Mouse (Mus musculus) megakaryocyte-erythroid progenitor cell, adult 5-6 weeks (primary cell): ENCODE results near the gene Mettl9. TPM values are rescaled to one million over a fixed set of nuclear protein-coding genes. Genes with fewer than 3 reads are reported as not detected.

Experiments used
- ATAC-seq: replicated peaks from 2 replicates; pipeline ENCODE4 v1.8.0; 2016; ENCODE audit warnings: mild to moderate bottlenecking, inconsistent platforms; ENCODE audit not compliant: severe bottlenecking, poor library complexity, low FRiP score, low TSS enrichment
- total RNA-seq, 2 experiments: library from RNA; stranded (forward) in 1 of 2; stranded (reverse) in 1 of 2; fragments of 200-1000, 215-1000 nt in 1 of 2; fragments of >200 nt in 1 of 2; fragmentation: Nextera tagmentation in 1 of 2; gene quantifications; 2 replicates each; pipeline ENCODE4 v1.2.3; 2014 to 2017

The Mettl9 gene
- total RNA-seq, 2 experiments from 2014 or later, result 45.9 to 91.7 TPM

GRCm38 (mm10) chr7:121041989-121042388, 7.7 kb downstream of the Mettl9 start:
- ATAC-seq, result no peak

DNA sequence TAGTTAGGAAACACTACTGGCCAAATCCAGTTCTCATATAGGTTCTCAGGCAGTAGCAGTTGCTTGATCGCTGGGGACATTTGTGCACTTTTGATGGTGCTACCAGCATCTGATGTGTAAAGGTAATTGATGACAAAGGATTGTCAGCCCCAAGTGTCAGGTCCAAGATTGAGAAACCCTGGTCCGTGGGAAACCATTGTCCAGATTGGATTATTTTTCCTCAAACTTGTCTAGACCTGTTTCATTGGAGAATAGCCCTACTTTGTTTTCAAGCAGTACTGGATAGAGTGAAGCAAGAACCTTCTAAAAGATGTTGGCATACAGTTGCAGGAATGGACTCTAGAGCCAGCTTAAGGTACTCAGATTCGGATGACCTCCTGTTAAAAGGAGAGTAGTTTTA, 8.8 kb downstream of the Mettl9 start:
- no peak for ATAC-seq

- no peak for ATAC-seq
Observed at GRCm38 (mm10) chr7:121043510-121043909, 9.3 kb downstream of the Mettl9 start.

DNA sequence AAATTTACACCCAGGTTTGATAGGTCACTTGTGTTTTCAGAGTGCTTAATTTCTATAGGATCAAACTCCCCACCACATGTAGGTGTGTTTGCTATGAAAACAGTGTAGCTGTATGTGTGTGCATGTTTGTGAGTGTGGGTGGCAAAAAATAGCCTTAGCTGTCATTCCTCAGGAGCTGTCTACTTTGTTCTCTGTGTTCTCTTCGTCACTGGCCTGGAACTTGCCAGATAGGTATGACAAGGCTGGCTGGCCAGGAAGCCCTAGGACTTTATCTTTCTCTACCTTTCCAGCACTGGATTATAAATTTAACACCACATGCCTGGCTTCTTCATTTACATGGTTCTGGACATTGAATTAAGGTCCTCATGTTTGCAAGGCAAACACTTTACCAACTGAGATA, 10.0 kb downstream of the Mettl9 start:
- ATAC-seq, result no peak

- no peak for ATAC-seq
Observed at GRCm38 (mm10) chr7:121045671-121046453, 11.6 kb downstream of the Mettl9 start.

DNA sequence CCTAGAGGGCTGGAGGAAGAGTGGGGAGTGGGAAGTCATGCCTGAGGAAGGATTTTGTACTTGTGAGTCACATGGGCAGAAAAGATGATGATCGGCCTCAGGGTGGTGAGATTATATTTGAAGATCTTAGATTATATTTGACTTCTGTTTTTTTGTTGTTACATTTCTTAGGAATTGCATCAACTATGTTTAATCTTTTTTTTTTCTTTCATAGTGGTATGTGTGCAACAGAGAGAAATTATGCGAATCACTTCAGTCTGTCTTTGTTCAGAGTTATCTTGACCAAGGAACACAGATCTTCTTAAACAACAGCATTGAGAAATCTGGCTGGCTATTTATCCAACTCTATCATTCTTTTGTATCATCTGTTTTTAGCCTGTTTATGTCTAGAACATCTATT, 13.4 kb downstream of the Mettl9 start:
- no peak for ATAC-seq

DNA sequence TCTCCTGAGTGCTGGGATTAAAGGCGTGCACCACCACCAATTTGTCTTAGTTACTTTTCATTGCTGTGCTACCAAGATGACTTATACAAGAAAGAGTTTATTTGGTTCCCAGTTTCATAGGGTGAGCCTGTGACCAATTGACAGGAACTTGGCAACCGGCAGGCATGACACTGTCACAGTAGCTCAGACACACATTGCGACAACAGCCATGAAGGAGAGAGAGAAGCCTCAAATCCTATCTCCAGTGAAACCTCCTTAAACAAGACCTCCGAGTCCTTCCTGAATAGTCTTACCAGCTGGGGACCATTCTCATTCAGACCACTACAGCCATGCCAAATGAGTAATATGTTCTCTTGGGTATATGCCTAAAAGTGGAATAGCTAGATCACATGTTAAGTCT, 18.8 kb downstream of the Mettl9 start:
- no peak for ATAC-seq

DNA sequence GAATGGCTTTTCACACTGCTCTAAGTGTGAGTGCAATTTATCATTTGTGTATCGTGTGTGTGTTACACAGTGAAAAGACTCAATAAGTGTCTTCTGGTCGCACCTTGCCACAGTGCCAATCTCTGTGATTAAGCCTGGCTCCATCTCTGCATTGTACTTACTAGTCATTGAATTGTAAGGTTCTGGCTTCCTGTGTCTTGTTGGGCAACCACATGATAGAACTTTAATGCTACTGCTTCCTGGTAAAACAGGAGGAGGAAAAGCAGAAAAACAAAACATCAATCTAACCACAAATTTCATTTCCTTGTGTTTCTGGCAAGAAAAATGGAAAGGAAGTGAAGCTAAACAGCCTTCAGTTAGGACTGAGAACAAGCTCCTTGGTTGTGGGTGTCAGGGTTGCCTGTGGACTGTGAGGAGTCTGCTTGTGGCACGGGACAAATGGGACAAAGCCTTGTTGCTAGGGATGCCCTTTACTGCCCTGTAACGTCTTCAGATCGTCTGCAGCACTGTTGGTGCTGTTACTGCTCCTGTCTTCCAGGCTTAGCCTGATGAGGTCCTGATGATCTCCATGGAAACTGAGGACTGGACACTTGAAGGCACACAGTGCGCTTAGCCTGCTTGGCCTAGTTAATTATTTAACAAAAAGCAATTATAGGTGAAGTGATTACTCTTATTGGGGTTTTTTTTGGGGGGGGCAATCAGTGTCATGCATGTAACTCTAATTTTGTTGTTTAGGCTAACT, 25.4 kb downstream of the Mettl9 start:
- ATAC-seq, result no peak

GRCm38 (mm10) chr7:121064309-121064708, 30.1 kb downstream of the Mettl9 start:
- ATAC-seq, result 0 out of 2 replicates have a peak, but pooled peaks have one; percentile 41

DNA sequence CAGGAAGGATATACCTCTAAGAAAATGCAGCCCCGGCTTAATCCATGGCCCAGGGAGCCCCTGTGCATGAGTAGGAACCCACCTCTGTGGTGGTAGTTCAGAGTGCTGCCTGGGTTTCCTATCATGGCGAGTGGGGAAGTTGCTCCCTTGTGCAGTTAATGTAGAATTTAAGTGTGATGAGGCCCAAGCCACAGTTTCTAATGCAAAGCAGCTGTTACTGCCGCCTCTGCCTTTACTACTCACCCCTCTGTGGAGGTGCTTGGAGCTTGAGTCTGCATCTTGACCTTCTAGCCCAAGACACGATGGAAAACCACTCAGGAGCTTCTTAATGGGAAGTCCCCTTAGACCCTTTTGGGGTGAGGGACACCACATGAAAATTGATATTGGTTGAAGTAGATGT, 37.0 kb downstream of the Mettl9 start:
- ATAC-seq, result no peak

DNA sequence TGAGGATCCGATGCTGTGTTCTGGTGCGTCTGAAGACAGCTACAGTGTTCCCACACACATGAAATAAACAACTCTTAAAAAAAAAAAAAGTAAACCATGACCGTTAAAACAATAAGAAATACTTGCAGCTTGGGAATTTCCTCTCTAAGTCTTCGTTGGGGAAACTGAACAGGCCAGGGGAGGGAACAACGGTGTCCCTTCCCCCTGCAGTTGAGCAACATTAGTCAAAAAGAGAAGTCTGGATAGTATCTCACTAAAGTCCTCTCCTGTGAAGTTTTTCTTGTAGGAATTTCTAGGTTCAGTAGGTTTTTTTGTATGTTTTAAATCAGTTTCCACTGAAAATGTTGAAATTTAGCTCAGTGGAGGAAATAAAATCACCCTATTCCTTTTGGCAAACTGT, 38.3 kb downstream of the Mettl9 start:
- ATAC-seq, result no peak

- ATAC-seq, result no peak
Observed at GRCm38 (mm10) chr7:121074281-121074680, 40.0 kb downstream of the Mettl9 start, which contains the start of gene Igsf6. Gene Igsf6 (minus strand): TSS chr7:121074572.

- no peak for ATAC-seq
Observed at GRCm38 (mm10) chr7:121074801-121075400, 40.7 kb downstream of the Mettl9 start.

DNA sequence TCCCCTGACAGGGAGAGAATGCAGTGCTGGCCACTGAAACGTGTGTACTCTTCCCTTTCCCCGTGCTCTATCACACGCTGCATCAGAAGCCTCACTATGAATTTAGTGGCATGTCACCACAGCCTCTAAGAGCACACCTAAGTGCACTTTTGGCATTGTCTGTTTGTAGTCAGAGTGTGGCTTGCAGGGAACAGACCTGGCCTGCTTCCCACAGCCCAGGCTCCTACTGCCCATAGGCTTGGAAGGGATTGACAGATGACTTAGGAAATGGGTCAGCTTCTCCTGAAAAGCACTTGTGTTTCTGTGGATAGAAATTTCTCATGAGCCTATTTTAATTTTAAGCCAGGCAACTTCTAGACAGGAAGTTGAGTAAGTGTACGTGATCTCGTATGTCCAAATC, 41.2 kb downstream of the Mettl9 start:
- ATAC-seq, result no peak

GRCm38 (mm10) chr7:121077311-121077710, 43.1 kb downstream of the Mettl9 start:
- ATAC-seq, result no peak

- peak; percentile 89 for ATAC-seq
Observed at GRCm38 (mm10) chr7:121077829-121078228, 43.6 kb downstream of the Mettl9 start.

DNA sequence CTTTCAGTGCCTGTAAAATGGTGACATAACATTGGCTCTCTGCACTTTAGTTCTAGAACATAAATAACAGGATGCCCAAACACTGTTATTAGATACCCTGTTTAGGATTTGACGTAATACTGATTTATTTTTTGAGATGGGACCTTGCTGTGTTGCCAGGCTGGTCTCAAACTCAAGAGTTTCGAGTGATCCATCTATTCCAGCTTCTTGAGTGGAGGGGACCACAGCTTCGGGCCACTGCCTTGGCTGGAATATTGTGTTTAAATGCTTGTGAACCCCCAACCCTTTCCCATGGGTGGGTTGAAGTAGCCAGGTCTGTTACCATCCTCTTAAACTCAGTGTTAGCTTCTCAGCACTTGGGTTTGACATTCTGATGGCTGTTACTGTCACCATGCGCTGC, 47.1 kb downstream of the Mettl9 start, which contains the start of gene Otoa:
Otoa (plus strand) TSS at position 301 of the 400 bp plus-strand sequence.
- ATAC-seq, result no peak

DNA sequence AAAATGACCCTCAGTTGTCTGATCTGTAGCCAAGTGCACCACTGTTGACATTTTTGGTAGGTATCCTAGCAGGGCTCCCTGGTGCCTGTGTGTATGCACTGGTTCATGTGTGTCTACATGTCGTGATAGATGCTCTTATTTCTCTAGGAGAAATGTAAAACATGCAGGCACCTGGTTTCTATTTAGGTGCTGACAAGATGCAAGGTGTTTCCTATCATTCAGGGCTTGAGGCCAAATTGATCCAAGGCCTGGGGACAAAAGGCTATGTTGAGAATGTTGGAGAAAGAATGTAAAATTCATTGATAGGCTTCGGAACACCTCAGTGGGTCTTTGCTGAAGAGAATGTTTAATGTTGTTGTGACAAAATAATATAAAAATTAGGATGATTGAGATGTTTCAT, 47.6 kb downstream of the Mettl9 start:
- ATAC-seq, result no peak

DNA sequence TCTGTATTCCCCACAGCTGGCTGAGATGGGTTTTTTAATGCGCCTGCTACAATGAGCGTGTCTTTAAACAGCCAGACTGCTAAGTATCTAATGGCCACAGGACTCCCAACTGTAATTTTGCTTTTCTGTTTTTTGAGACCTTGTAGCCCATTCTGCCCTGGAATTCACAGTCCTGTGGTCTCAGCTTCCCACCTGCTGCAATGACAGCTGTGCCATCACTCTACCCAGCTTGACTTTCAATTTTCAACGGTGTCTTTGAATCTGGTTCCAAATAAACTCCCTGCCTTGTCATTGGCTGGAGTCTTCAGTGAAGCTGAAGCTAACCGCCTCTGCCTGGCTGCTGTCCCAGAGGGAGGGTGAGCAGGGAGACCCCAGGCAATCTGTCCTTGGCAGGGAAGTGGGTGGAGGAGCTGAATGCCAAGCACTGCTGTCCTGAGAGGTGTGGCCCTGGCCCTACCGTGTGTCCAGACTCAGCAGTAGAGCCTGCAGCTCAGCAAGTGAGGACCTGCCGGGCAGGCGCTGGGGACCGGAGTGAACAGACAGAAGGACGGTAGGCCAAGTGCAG, 48.8 kb downstream of the Mettl9 start:
- ATAC-seq, result no peak

DNA sequence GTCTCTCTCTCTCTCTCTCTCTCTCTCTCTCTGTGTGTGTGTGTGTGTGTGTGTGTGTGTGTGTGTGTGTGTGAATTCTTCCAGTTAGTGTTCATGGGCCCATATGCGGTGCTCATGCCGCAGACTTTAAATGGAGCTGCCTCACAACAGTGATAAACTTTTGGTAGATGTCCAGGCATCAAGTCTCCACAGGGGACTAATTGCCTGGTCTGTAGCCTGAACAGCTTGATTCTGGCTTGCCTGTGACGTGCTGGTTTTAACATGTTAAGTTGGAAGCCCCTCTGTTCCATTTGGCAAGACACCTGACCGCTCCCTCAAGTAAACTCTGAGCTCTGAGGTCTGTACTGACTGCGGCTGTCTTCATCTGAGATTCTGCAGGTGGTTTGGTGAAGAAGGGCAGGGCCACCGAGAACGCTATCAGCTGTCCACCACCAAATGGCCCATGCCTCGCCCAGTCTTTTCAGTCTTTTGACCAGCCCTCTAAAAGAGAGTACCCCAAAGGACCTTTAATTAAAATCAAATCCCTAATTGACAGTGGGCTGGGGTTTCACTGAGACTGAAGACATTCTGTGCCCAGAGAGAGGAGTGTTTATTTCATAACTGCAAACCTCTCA, 50.7 kb downstream of the Mettl9 start:
- ATAC-seq, result no peak
